Mouse (Mus musculus): Measurements from ENCODE around the gene Kcnq5. TPM values are rescaled to one million over a fixed set of nuclear protein-coding genes. Genes with fewer than 3 reads are reported as not detected.

Gene Kcnq5
- polyA plus RNA-seq, 1 experiment from 2014 or later: 0.99 TPM

GRCm38 (mm10) chr1:21721246-21721645 lies 240.5 kb downstream of the Kcnq5 start:
- Histone ChIP-seq H3K4me1 (ENCODE audit: control insufficient read depth, insufficient read depth, low read length) (no peaks in the 10 kb centered on the region), H3K9me3 (ENCODE audit: control insufficient read depth, low read length) (no peaks in the 10 kb centered on the region), H3K27ac (ENCODE audit: low read depth, low read length) (no peak overlapping the region), H3K4me3 (ENCODE audit: low read length) (no peak overlapping the region), H3K9ac (ENCODE audit: low read depth, low read length) (no peak overlapping the region), H3K36me3 (ENCODE audit: control insufficient read depth, insufficient read depth, low read length) (no peaks in the 10 kb centered on the region), H3K4me2 (replicated peaks; ENCODE audit: low read depth, low read length) (no peak overlapping the region), H3K27me3 (ENCODE audit: control insufficient read depth, insufficient read depth, low read length) (no peaks in the 10 kb centered on the region)
- no peak for ATAC-seq (ENCODE audit: low FRiP score, low TSS enrichment)

DNA sequence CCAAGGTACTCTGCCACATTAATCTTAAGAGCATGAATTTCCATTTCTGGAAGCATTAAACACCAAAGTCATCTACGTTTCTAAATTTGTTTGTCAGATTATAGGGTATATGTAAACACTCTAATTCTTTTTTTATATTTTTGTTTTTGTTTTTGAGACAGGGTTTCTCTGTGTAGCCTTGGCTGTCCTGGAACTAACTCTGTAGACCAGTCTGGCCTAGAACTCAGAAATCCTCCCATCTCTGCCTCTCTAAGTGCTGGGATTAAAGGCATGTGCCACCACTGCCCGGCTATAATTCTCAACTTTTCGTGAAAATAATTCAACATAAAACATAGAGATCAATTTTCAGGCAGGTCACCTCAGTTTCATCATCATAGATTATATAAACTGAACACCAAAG lies 246.9 kb downstream of the Kcnq5 start:
- no peaks in the 10 kb centered on the region for H3K36me3 ChIP-seq (ENCODE audit: control insufficient read depth, insufficient read depth, low read length)
- H3K4me2 ChIP-seq (replicated peaks; ENCODE audit: low read depth, low read length): no peak overlapping the region
- no peak overlapping the region for H3K4me3 ChIP-seq (ENCODE audit: low read length)
- no peak overlapping the region for H3K9ac ChIP-seq (ENCODE audit: low read depth, low read length)
- H3K4me1 ChIP-seq (ENCODE audit: control insufficient read depth, insufficient read depth, low read length): no peaks in the 10 kb centered on the region
- H3K9me3 ChIP-seq (ENCODE audit: control insufficient read depth, low read length): no peaks in the 10 kb centered on the region
- 83% methylated on average over 3 of the region's 3 CpGs for WGBS
- no peak overlapping the region for H3K27ac ChIP-seq (ENCODE audit: low read depth, low read length)
- ATAC-seq (ENCODE audit: low FRiP score, low TSS enrichment): no peak
- no peaks in the 10 kb centered on the region for H3K27me3 ChIP-seq (ENCODE audit: control insufficient read depth, insufficient read depth, low read length)

GRCm38 (mm10) chr1:21712711-21713110 lies 249.0 kb downstream of the Kcnq5 start:
- no peak overlapping the region for H3K4me3 ChIP-seq (ENCODE audit: low read length)
- H3K27me3 ChIP-seq (ENCODE audit: control insufficient read depth, insufficient read depth, low read length): no peaks in the 10 kb centered on the region
- no peaks in the 10 kb centered on the region for H3K9me3 ChIP-seq (ENCODE audit: control insufficient read depth, low read length)
- H3K9ac ChIP-seq (ENCODE audit: low read depth, low read length): no peak overlapping the region
- no peaks in the 10 kb centered on the region for H3K4me1 ChIP-seq (ENCODE audit: control insufficient read depth, insufficient read depth, low read length)
- no peak overlapping the region for H3K4me2 ChIP-seq (replicated peaks; ENCODE audit: low read depth, low read length)
- no peaks in the 10 kb centered on the region for H3K36me3 ChIP-seq (ENCODE audit: control insufficient read depth, insufficient read depth, low read length)
- 70% methylated on average over 2 of the region's 2 CpGs for WGBS
- ATAC-seq (ENCODE audit: low FRiP score, low TSS enrichment): no peak
- no peak overlapping the region for H3K27ac ChIP-seq (ENCODE audit: low read depth, low read length)

DNA sequence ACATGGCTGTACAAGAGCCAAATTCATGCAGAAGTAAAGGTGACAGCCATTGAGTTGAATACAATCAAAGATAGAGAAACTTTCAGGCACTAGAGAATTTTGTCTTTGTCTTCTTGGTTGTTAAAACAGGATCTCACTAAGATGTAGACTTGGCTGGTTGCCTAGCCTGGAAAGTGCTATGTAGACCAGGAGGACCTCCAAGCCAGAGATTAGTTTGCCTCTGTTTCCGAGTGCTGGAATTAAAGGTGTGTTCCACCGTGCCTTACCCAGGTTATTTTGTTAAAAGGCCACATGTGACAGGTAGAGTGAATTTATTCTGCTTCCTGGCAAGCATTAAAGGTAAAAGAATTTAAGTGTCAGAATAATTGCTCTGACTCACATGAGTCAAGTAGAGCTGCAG lies 271.3 kb downstream of the Kcnq5 start:
- Histone ChIP-seq H3K27me3 (ENCODE audit: control insufficient read depth, insufficient read depth, low read length) (no peaks in the 10 kb centered on the region), H3K27ac (ENCODE audit: low read depth, low read length) (no peak overlapping the region), H3K36me3 (ENCODE audit: control insufficient read depth, insufficient read depth, low read length) (no peaks in the 10 kb centered on the region), H3K9me3 (ENCODE audit: control insufficient read depth, low read length) (no peaks in the 10 kb centered on the region), H3K9ac (ENCODE audit: low read depth, low read length) (no peak overlapping the region), H3K4me2 (replicated peaks; ENCODE audit: low read depth, low read length) (no peak overlapping the region), H3K4me1 (ENCODE audit: control insufficient read depth, insufficient read depth, low read length) (no peaks in the 10 kb centered on the region), H3K4me3 (ENCODE audit: low read length) (no peak overlapping the region)
- WGBS: 81% methylated on average over 2 of the region's 2 CpGs
- ATAC-seq (ENCODE audit: low FRiP score, low TSS enrichment): no peak

GRCm38 (mm10) chr1:21688918-21689317 lies 272.8 kb downstream of the Kcnq5 start:
- Histone ChIP-seq H3K4me2 (replicated peaks; ENCODE audit: low read depth, low read length) (no peak overlapping the region), H3K36me3 (ENCODE audit: control insufficient read depth, insufficient read depth, low read length) (no peaks in the 10 kb centered on the region), H3K4me3 (ENCODE audit: low read length) (no peak overlapping the region), H3K4me1 (ENCODE audit: control insufficient read depth, insufficient read depth, low read length) (no peaks in the 10 kb centered on the region), H3K27me3 (ENCODE audit: control insufficient read depth, insufficient read depth, low read length) (no peaks in the 10 kb centered on the region), H3K27ac (ENCODE audit: low read depth, low read length) (no peak overlapping the region), H3K9ac (ENCODE audit: low read depth, low read length) (no peak overlapping the region), H3K9me3 (ENCODE audit: control insufficient read depth, low read length) (no peaks in the 10 kb centered on the region)
- WGBS: 81% methylated on average over 1 of the region's 1 CpGs
- ATAC-seq (ENCODE audit: low FRiP score, low TSS enrichment): no peak

DNA sequence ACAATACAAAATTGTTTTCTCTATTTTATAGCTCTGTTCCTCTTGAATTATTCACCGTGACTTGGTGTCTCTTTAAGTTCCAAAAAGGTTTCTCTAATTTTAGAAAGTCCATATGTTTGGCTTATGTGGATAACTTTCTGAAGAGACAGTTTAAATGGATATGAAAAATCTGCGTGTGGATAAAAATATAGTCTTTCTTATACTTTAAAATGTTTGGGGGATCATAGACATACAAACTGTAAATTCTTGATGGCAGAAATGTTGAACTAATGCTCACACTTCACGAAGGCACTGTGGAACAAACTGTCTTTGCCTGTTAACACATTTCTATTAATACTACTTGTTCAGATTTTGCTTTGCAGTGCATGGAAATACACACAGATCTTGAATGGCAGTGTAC lies 277.3 kb downstream of the Kcnq5 start:
- Histone ChIP-seq H3K9me3 (ENCODE audit: control insufficient read depth, low read length) (no peaks in the 10 kb centered on the region), H3K4me3 (ENCODE audit: low read length) (no peak overlapping the region), H3K27me3 (ENCODE audit: control insufficient read depth, insufficient read depth, low read length) (no peaks in the 10 kb centered on the region), H3K36me3 (ENCODE audit: control insufficient read depth, insufficient read depth, low read length) (no peaks in the 10 kb centered on the region), H3K27ac (ENCODE audit: low read depth, low read length) (no peak overlapping the region), H3K9ac (ENCODE audit: low read depth, low read length) (no peak overlapping the region), H3K4me2 (replicated peaks; ENCODE audit: low read depth, low read length) (no peak overlapping the region), H3K4me1 (ENCODE audit: control insufficient read depth, insufficient read depth, low read length) (no peaks in the 10 kb centered on the region)
- ATAC-seq (ENCODE audit: low FRiP score, low TSS enrichment): no peak
- WGBS: 87% methylated on average over 3 of the region's 3 CpGs

GRCm38 (mm10) chr1:21676805-21677204 lies 284.9 kb downstream of the Kcnq5 start:
- 72% methylated on average over 3 of the region's 3 CpGs for WGBS

DNA sequence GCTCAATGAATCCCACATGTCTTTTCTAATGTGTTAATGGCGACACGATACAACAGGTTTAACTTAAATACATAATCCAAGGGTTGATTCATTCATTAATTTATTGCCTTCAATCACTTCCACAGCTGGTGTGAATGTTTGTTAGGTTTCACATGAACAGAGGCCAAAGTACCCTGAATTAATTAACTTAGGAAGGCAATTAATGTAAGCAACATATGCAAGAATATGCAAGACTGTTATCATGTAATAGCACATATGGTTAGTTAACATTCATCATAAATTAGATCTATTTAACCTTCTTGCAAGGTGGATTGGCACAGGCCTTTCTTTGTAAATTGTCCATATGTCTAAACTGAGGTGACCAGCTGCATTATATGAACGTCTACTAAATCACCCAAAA lies 300.9 kb downstream of the Kcnq5 start:
- ATAC-seq (ENCODE audit: low FRiP score, low TSS enrichment): no peak
- no peak overlapping the region for H3K4me2 ChIP-seq (replicated peaks; ENCODE audit: low read depth, low read length)
- 81% methylated on average over 3 of the region's 3 CpGs for WGBS
- no peak overlapping the region for H3K4me3 ChIP-seq (ENCODE audit: low read length)
- H3K9ac ChIP-seq (ENCODE audit: low read depth, low read length): no peak overlapping the region
- H3K27me3 ChIP-seq (ENCODE audit: control insufficient read depth, insufficient read depth, low read length): no peaks in the 10 kb centered on the region
- no peaks in the 10 kb centered on the region for H3K9me3 ChIP-seq (ENCODE audit: control insufficient read depth, low read length)
- no peak overlapping the region for H3K27ac ChIP-seq (ENCODE audit: low read depth, low read length)
- H3K36me3 ChIP-seq (ENCODE audit: control insufficient read depth, insufficient read depth, low read length): no peaks in the 10 kb centered on the region
- no peaks in the 10 kb centered on the region for H3K4me1 ChIP-seq (ENCODE audit: control insufficient read depth, insufficient read depth, low read length)

More at GRCm38 (mm10) chr1:21676805-21677204, 284.9 kb downstream of the Kcnq5 start:
- Histone ChIP-seq H3K4me2 (replicated peaks; ENCODE audit: low read depth, low read length) (no peak overlapping the region), H3K4me1 (ENCODE audit: control insufficient read depth, insufficient read depth, low read length) (no peaks in the 10 kb centered on the region), H3K27ac (ENCODE audit: low read depth, low read length) (no peak overlapping the region), H3K36me3 (ENCODE audit: control insufficient read depth, insufficient read depth, low read length) (no peaks in the 10 kb centered on the region), H3K9me3 (ENCODE audit: control insufficient read depth, low read length) (no peaks in the 10 kb centered on the region), H3K9ac (ENCODE audit: low read depth, low read length) (no peak overlapping the region), H3K27me3 (ENCODE audit: control insufficient read depth, insufficient read depth, low read length) (no peaks in the 10 kb centered on the region), H3K4me3 (ENCODE audit: low read length) (no peak overlapping the region)
- ATAC-seq (ENCODE audit: low FRiP score, low TSS enrichment): no peak

DNA sequence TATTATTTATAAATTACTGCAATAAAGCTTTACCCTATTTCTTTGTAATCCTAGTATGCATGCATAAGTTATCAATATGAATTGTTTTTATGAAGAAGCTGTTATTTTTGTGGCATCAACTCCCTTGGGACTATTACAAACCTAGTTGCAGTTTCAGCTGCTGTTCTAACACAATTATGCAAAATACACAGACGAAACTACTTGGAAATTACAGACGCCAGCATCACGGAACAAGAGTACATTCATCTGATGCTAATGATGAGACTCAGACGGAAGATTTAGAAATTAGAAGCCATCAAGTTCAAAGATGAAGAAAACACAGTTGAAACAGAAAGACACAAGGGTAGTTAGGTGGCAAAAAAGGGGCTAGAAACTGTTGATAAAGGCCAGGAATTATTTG lies 310.9 kb downstream of the Kcnq5 start:
- H3K9me3 ChIP-seq (ENCODE audit: control insufficient read depth, low read length): no peaks in the 10 kb centered on the region
- H3K36me3 ChIP-seq (ENCODE audit: control insufficient read depth, insufficient read depth, low read length): no peaks in the 10 kb centered on the region
- H3K4me2 ChIP-seq (replicated peaks; ENCODE audit: low read depth, low read length): no peak overlapping the region
- 81% methylated on average over 4 of the region's 4 CpGs for WGBS
- no peaks in the 10 kb centered on the region for H3K27me3 ChIP-seq (ENCODE audit: control insufficient read depth, insufficient read depth, low read length)
- H3K27ac ChIP-seq (ENCODE audit: low read depth, low read length): no peak overlapping the region
- H3K9ac ChIP-seq (ENCODE audit: low read depth, low read length): no peak overlapping the region
- no peaks in the 10 kb centered on the region for H3K4me1 ChIP-seq (ENCODE audit: control insufficient read depth, insufficient read depth, low read length)
- ATAC-seq (ENCODE audit: low FRiP score, low TSS enrichment): no peak
- no peak overlapping the region for H3K4me3 ChIP-seq (ENCODE audit: low read length)

DNA sequence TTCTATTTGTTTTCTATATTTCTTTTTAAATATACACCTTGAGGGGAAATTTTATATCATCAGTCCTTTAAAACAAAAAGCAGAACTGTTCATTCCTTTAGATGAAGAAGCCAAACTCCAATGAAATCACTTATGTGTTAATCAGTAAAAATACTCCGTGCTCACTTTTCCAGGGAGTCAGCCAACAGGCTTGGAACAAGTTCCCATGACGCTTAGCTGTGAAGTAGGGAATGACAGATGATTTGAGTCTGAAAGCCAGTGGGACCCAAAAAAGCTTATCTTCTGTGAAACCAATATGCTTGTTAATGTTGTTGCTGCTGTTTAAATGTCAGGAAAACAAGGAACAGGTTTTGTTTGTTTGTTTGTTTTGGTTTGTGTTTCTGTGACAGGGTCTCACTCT lies 326.3 kb downstream of the Kcnq5 start:
- Histone ChIP-seq H3K4me3 (ENCODE audit: low read length) (no peak overlapping the region), H3K4me1 (ENCODE audit: control insufficient read depth, insufficient read depth, low read length) (no peaks in the 10 kb centered on the region), H3K27me3 (ENCODE audit: control insufficient read depth, insufficient read depth, low read length) (no peaks in the 10 kb centered on the region), H3K9me3 (ENCODE audit: control insufficient read depth, low read length) (no peaks in the 10 kb centered on the region), H3K36me3 (ENCODE audit: control insufficient read depth, insufficient read depth, low read length) (no peaks in the 10 kb centered on the region), H3K4me2 (replicated peaks; ENCODE audit: low read depth, low read length) (no peak overlapping the region), H3K27ac (ENCODE audit: low read depth, low read length) (no peak overlapping the region), H3K9ac (ENCODE audit: low read depth, low read length) (no peak overlapping the region)
- 79% methylated on average over 2 of the region's 2 CpGs for WGBS
- no peak for ATAC-seq (ENCODE audit: low FRiP score, low TSS enrichment)
